Mouse (Mus musculus) liver, adult 2 months (tissue): ENCODE measurements around the gene Cacna2d1.

Experiments
- CTCF ChIP-seq: fragments of 200-500 bp; IDR thresholded peaks from 2 replicates; pipeline ENCODE4 v1.5.1; 2011; ENCODE audit warnings: low read depth, low read length, control low read depth
- POLR2A ChIP-seq: fragments of 200-500 bp; IDR thresholded peaks from 2 replicates; pipeline ENCODE4 v1.6.1; 2011; ENCODE audit warnings: low read length, control low read depth; ENCODE audit not compliant: insufficient read depth; ENCODE audit errors: extremely low read depth

DNA sequence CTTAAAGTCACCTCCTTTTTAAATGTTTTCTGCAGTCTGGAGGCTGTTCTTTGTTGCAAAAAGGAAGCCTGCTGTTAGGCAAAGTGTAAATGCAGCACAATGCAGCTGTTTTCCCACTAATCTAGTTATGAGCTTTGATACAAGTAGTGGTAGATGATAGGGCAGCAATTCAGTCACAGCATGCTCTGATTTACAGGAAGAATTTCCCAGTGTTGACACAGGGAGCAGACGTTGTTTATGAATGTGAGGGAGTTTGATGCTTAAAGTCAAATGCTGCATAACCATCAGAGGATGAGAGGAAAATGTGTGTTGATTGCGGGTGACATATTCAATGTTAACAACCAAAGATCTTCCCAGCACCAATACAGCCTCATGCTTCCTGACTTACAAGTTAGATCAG, 342.6 kb downstream of the Cacna2d1 start:
- TF ChIP-seq CTCF (no peak), POLR2A (no peak)
